Mouse (Mus musculus): Measurements from ENCODE around the gene Prpf3. TPM values are rescaled to one million over a fixed set of nuclear protein-coding genes. Genes with fewer than 3 reads are reported as not detected.
A peak's percentile ranks its signal among the peaks of the same experiment; 100 is the strongest.
"Not testable (repeated sequence)": the region's sequence is repeated elsewhere in the genome, so short reads cannot be mapped to it uniquely, and the experiment has no call there.

The Prpf3 gene
- 10 to 100 TPM; 19.2 to 27.2 TPM for total RNA-seq (2021)
- long read RNA-seq, experiment 1, transcript Prpf3-201 (16 exons, 2,933 nt), result major isoform, 22 of 28 reads
- long read RNA-seq, experiment 1, partial matches to known transcripts, result 0 of 28 reads
- long read RNA-seq, experiment 1, other reads (novel, unspliced or antisense), result 5 of 28 reads
- long read RNA-seq, experiment 2, transcript Prpf3-201 (16 exons, 2,933 nt), result major isoform, 10 of 17 reads
- long read RNA-seq, experiment 2, partial matches to known transcripts, result 4 of 17 reads
- long read RNA-seq, experiment 2, other reads (novel, unspliced or antisense), result 3 of 17 reads

- peak; percentile 94 to 97 for DNase-seq
- intact Hi-C loops (cut with DNase I), result no loop called here
Observed at GRCm38 (mm10) chr3:95855502-95856089, at the start of gene Prpf3. TSS of gene Prpf3 (minus strand) at chr3:95855885.

GRCm38 (mm10) chr3:95904568-95904967, 48.9 kb upstream of the Prpf3 start, which contains the start of gene Car14:
TSS of gene Car14 (minus strand) at chr3:95904691.
- peak; percentile 54 to 61 for DNase-seq
- intact Hi-C loops (cut with DNase I), result no loop called here

- intact Hi-C loops (cut with DNase I), result no loop called here
- DNase-seq, result no peak
Observed at GRCm38 (mm10) chr3:95903753-95904502, 48.2 kb upstream of the Prpf3 start.

GRCm38 (mm10) chr3:95902643-95903042, 47.0 kb upstream of the Prpf3 start:
- DNase-seq, result no peak

GRCm38 (mm10) chr3:95902373-95902625, 46.6 kb upstream of the Prpf3 start:
- DNase-seq, result no peak
- intact Hi-C loops (cut with DNase I), result no loop called here

More at GRCm38 (mm10) chr3:95902643-95903042, 47.0 kb upstream of the Prpf3 start:
- intact Hi-C loops (cut with DNase I), result no loop called here

- intact Hi-C loops (cut with DNase I), result no loop called here
- peak; percentile 35 to 51 for DNase-seq
Observed at GRCm38 (mm10) chr3:95901616-95902372, 46.1 kb upstream of the Prpf3 start.

- intact Hi-C loops (cut with DNase I), result no loop called here
- no peak for DNase-seq
Observed at GRCm38 (mm10) chr3:95899800-95900524, 44.3 kb upstream of the Prpf3 start.

GRCm38 (mm10) chr3:95895501-95895900, 39.8 kb upstream of the Prpf3 start:
- intact Hi-C loops (cut with DNase I); DNase-seq: not testable (repeated sequence)

GRCm38 (mm10) chr3:95894317-95895160, 38.9 kb upstream of the Prpf3 start:
- peak; percentile 62 to 79 for DNase-seq
- intact Hi-C loops (cut with DNase I), result no loop called here

- intact Hi-C loops (cut with DNase I), result not testable (repeated sequence)
- DNase-seq, result peak; percentile 94 to 95
Observed at GRCm38 (mm10) chr3:95893606-95894316, 38.1 kb upstream of the Prpf3 start, which contains the start of gene Aph1a. TSS of gene Aph1a (plus strand) at chr3:95893969.

- DNase-seq, result peak in 1 of 2 experiments; percentile 25
- intact Hi-C loops (cut with DNase I), result no loop called here
Observed at GRCm38 (mm10) chr3:95893126-95893525, 37.4 kb upstream of the Prpf3 start.

- intact Hi-C loops (cut with DNase I), result no loop called here
- DNase-seq, result no peak
Observed at GRCm38 (mm10) chr3:95892066-95893052, 36.7 kb upstream of the Prpf3 start.

- intact Hi-C loops (cut with DNase I), result no loop called here
- DNase-seq, result peak; percentile 49 to 53
Observed at GRCm38 (mm10) chr3:95891211-95892065, 35.8 kb upstream of the Prpf3 start, which contains the start of gene BC028528. TSS of gene BC028528 (minus strand) at chr3:95892005.

- intact Hi-C loops (cut with DNase I), result no loop called here
- DNase-seq, result no peak
Observed at GRCm38 (mm10) chr3:95889664-95890063, 34.0 kb upstream of the Prpf3 start.

- intact Hi-C loops (cut with DNase I), result no loop called here
Observed at GRCm38 (mm10) chr3:95887596-95887995, 31.9 kb upstream of the Prpf3 start.

GRCm38 (mm10) chr3:95884400-95884799, 28.7 kb upstream of the Prpf3 start:
- intact Hi-C loops (cut with DNase I), result no loop called here
- DNase-seq, result no peak

More at GRCm38 (mm10) chr3:95887596-95887995, 31.9 kb upstream of the Prpf3 start:
- no peak for DNase-seq
